Mouse (Mus musculus) cerebellum, adult 2 months (tissue): ENCODE data around the gene Adat2. TPM values are rescaled to one million over a fixed set of nuclear protein-coding genes. Genes with fewer than 3 reads are reported as not detected.

Experiments used
- DNase-seq, 2 experiments: peaks; one replicate each; pipeline ENCODE4 v3.0.0; 2021
- H3K27ac ChIP-seq: fragments of 200-500 bp; 2 replicates; pipeline ENCODE4 v1.5.1; 2012; ENCODE audit warnings: low read length, control low read depth, inconsistent platforms; ENCODE audit not compliant: insufficient read depth
- H3K27me3 ChIP-seq: fragments of 200-500 bp; 2 replicates; pipeline ENCODE4 v1.6.1; 2012; ENCODE audit warnings: inconsistent platforms, mild to moderate bottlenecking, low read length, moderate library complexity; ENCODE audit not compliant: control insufficient read depth, insufficient read depth
- H3K4me1 ChIP-seq: fragments of 200-500 bp; 2 replicates; pipeline ENCODE4 v1.6.1; 2011; ENCODE audit warnings: low read length; ENCODE audit not compliant: control insufficient read depth, insufficient read depth
- H3K4me3 ChIP-seq: fragments of 200-500 bp; replicated peaks from 2 replicates; pipeline ENCODE3; 2011; ENCODE audit warnings: mild to moderate bottlenecking, low read depth, low read length, control low read depth; ENCODE audit not compliant: insufficient read depth
- CTCF ChIP-seq: fragments of 200-500 bp; IDR thresholded peaks from 2 replicates; pipeline ENCODE4 v1.5.1; 2011; ENCODE audit warnings: low read depth, mild to moderate bottlenecking, control low read depth, low read length, moderate library complexity, borderline replicate concordance; ENCODE audit not compliant: insufficient read depth
- POLR2A ChIP-seq: fragments of 200-500 bp; IDR thresholded peaks from 2 replicates; pipeline ENCODE4 v1.6.1; 2011; ENCODE audit warnings: low read length, control low read depth, borderline replicate concordance; ENCODE audit not compliant: insufficient read depth
- WGBS: fragments of 180-500 bp; shearing (Covaris S2); methylation state at CpG from one replicate; pipeline ENCODE4 v1.1.7; 2018; 5-methylcytosine and 5-hydroxymethylcytosine counted together
- polyA plus RNA-seq: library from polyadenylated mRNA; depleted of rRNA; stranded (reverse); fragments of >200 nt; gene quantifications from 2 replicates; pipeline ENCODE4 v1.2.3, GENCODE M21; 2012; rRNA removed

The Adat2 gene
- polyA plus RNA-seq, result 6.2 and 7.2 TPM in 2 replicates

GRCm38 (mm10) chr10:13552646-13553497 lies at the start of gene Adat2, which contains the start of gene Pex3:
Adat2 (plus strand) TSS chr10:13552894.
Pex3 (minus strand) TSS chr10:13553142.
- peak; percentile 85 to 93 for DNase-seq
- WGBS, result under 1% methylated on average over 51 of the region's 51 CpGs
- Histone ChIP-seq H3K4me3 (peak within 1 kb of the TSS; percentile 95), H3K27ac (peak within 1 kb of the TSS; percentile 66), H3K27me3 (no peaks in the 10 kb centered on the region), H3K4me1 (no peaks in the 10 kb centered on the region; the same call in 1 of the 2 replicates)
- TF ChIP-seq POLR2A (peak; percentile 74; the same call in 1 of the 2 replicates), CTCF (no peak)

- no peak for TF ChIP-seq POLR2A
- TF ChIP-seq CTCF, result no peak
- 97% methylated on average over 4 of the region's 4 CpGs for WGBS
- H3K27me3 ChIP-seq, result no peaks in the 10 kb centered on the region
- no peak for DNase-seq
- no peaks in the 10 kb centered on the region for H3K4me1 ChIP-seq
- H3K4me3 ChIP-seq, result no peak overlapping the region
- H3K27ac ChIP-seq, result no peak overlapping the region
Observed at GRCm38 (mm10) chr10:13521857-13522256, 30.8 kb upstream of the Adat2 start.

GRCm38 (mm10) chr10:13528155-13528554 lies 24.5 kb upstream of the Adat2 start:
- TF ChIP-seq CTCF (no peak), POLR2A (no peak)
- H3K4me3 ChIP-seq, result no peak overlapping the region
- no peaks in the 10 kb centered on the region for H3K4me1 ChIP-seq
- H3K27me3 ChIP-seq, result no peaks in the 10 kb centered on the region
- H3K27ac ChIP-seq, result no peak overlapping the region
- no peak for DNase-seq
- 91% methylated on average over 4 of the region's 4 CpGs for WGBS

- no peaks in the 10 kb centered on the region for H3K4me1 ChIP-seq
- no peak overlapping the region for H3K27ac ChIP-seq
- TF ChIP-seq CTCF, result no peak
- WGBS, result 26% methylated on average over 3 of the region's 3 CpGs
- H3K4me3 ChIP-seq, result no peak overlapping the region
- no peaks in the 10 kb centered on the region for H3K27me3 ChIP-seq
- DNase-seq, result no peak
Observed at GRCm38 (mm10) chr10:13534751-13535150, 17.9 kb upstream of the Adat2 start.

GRCm38 (mm10) chr10:13536706-13537105 lies 16.0 kb upstream of the Adat2 start:
- no peak for DNase-seq
- H3K4me3 ChIP-seq, result no peak overlapping the region
- no peaks in the 10 kb centered on the region for H3K27me3 ChIP-seq
- WGBS, result 97% methylated on average over 7 of the region's 7 CpGs
- H3K4me1 ChIP-seq, result no peaks in the 10 kb centered on the region
- H3K27ac ChIP-seq, result no peak overlapping the region
- TF ChIP-seq POLR2A (no peak), CTCF (no peak)

- H3K27ac ChIP-seq, result no peak overlapping the region
- WGBS, result 93% methylated on average over 7 of the region's 7 CpGs
- no peaks in the 10 kb centered on the region for H3K27me3 ChIP-seq
- H3K4me3 ChIP-seq, result no peak overlapping the region
- TF ChIP-seq POLR2A (no peak), CTCF (no peak)
- H3K4me1 ChIP-seq, result no peaks in the 10 kb centered on the region
- DNase-seq, result no peak
Observed at GRCm38 (mm10) chr10:13539769-13540333, 12.8 kb upstream of the Adat2 start.

- H3K27me3 ChIP-seq, result no peaks in the 10 kb centered on the region
- WGBS, result 96% methylated on average over 5 of the region's 5 CpGs
- no peak overlapping the region for H3K27ac ChIP-seq
- no peak for DNase-seq
- no peak overlapping the region for H3K4me3 ChIP-seq
- H3K4me1 ChIP-seq, result no peaks in the 10 kb centered on the region
- TF ChIP-seq CTCF, result no peak
- TF ChIP-seq POLR2A, result no peak
Observed at GRCm38 (mm10) chr10:13541721-13542120, 11.0 kb upstream of the Adat2 start.

- no peaks in the 10 kb centered on the region; the same call in 1 of the 2 replicates for H3K4me1 ChIP-seq
- no peak for TF ChIP-seq CTCF
- TF ChIP-seq POLR2A, result no peak
- H3K4me3 ChIP-seq, result peak overlapping the region; percentile 95
- DNase-seq, result no peak
- 16% methylated on average over 10 of the region's 10 CpGs for WGBS
- no peak overlapping the region for H3K27ac ChIP-seq
- H3K27me3 ChIP-seq, result no peaks in the 10 kb centered on the region
Observed at GRCm38 (mm10) chr10:13553498-13553985, 848 bp downstream of the Adat2 start.
